Mouse (Mus musculus) left cerebral cortex, adult 9 months (tissue): ENCODE data around the gene Pole2.
A peak's percentile ranks its signal among the peaks of the same experiment; 100 is the strongest.

Source experiments
- DNase-seq, 2 experiments: peaks; one replicate each; pipeline ENCODE4 v3.0.0; 2022; ENCODE audit warnings: low spot score in 2 of 2

The Pole2 gene

DNA sequence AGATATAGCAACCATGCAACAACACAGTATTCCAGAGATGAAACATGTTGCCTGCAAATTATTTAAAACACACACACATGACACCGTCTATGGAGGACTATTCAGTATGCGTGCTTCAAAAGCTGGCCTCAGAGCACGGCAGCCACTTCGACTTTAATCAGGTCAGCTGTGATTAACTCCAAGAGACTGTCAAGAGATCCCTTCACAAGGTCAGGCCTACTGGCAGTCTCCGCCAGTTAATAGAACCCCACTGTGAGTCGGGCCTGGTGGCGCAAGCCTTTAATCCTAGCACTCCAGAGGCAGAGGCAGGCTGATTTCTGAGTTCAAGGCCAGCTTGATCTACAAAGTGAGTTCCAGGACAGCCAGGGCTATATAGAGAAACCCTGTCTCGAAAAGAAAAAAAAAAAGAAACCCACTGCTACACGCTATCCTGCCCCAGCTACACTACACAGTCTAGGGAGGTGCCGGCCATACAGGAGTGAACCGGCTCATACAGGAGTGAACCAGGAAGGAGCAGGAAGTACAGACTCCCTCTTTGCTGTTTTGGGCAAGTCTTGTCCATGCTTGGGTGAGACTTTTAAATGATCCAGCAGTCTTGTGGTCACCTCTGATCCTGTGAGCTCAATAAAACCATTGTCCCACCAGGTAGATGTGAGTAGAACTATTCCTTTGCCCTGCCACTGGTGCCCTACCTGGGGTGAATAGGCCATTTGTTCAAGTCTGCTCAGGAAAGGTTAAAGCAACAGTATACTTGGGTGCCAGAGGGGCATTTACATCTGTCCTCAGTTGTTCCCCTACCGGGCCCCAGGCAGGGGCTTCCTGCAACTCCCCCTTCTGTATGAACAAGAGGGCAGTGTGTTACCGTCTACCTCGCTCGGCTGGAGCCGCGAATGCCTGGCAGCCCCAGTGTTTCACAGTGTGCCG, 17.7 kb downstream of the Pole2 start:
- DNase-seq = no peak

- DNase-seq = no peak
Observed at GRCm38 (mm10) chr12:69208520-69208919, 19.5 kb downstream of the Pole2 start.

- no peak for DNase-seq
Observed at GRCm38 (mm10) chr12:69207926-69208325, 20.1 kb downstream of the Pole2 start.

- DNase-seq = no peak
Observed at GRCm38 (mm10) chr12:69207396-69207795, 20.6 kb downstream of the Pole2 start.

DNA sequence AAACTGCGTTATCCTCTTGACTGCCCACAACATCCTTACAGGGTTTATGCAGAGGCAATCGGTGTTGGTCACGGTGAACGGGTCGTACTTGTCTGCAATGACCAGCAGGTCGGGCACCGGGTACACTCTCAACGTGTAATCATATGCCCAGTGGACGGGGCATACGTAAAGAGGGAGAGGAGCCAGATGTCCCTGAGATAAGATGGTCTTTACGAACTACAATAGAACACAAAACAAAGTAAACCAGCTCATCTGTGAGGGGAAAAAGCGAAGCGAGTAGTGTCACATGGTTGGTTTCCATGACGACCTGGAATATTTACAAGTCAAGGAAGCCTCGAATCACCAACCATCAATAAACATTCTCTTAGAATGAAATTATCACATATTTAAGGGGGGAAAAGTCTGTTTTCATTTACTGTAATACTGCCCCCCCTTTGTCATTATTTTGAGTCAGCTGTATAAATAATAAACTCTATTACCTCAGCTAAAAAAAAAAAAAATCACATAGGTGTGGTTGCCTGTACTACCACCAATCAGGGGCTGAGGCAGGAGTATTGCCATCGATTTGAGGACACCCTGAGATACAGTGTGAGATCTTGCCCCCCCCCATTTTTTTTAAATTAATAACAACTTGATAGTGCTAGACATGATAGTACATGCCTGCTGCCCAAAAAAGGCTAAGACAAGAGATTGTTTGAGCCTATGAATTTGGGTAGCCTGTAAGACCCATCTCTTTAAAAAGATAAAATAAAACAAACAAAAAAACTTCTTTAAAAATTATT, 23.8 kb downstream of the Pole2 start, which contains the start of gene Gm49384:
Gene Gm49384 (minus strand): TSS at position 216 of the 782 bp plus-strand sequence.
- DNase-seq = no peak

DNA sequence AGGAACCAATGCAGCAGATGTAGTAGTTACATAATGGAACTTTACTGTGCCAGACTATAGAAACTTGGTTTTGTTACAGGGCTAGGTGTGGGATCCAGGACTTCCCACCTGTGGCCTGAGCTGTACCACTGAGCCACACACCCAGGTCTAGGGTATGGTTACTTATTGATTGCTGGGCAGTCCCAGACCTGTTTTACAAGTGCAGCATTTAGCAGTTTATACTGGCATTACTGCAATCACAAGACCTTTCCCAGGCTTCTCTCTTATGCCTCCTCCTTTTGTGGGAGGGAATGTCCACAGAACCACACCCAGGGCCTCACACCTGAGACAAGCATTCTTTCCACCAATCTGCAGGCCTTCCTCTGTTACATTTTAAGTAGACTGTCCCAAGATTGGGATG, 29.0 kb downstream of the Pole2 start:
- no peak for DNase-seq

- DNase-seq = peak in 1 of 2 experiments; percentile 69
Observed at GRCm38 (mm10) chr12:69198164-69198535, 29.8 kb downstream of the Pole2 start, which contains the start of gene Dnaaf2. Gene Dnaaf2, minus strand, starts transcription at chr12:69198429.

GRCm38 (mm10) chr12:69197378-69198163, 30.4 kb downstream of the Pole2 start:
- DNase-seq = no peak

- peak in 1 of 2 experiments; percentile 63 for DNase-seq
Observed at GRCm38 (mm10) chr12:69196444-69197377, 31.3 kb downstream of the Pole2 start, which contains the start of gene Gm49383. Gene Gm49383, minus strand, starts transcription at chr12:69197104.

- DNase-seq = no peak
Observed at GRCm38 (mm10) chr12:69192637-69193036, 35.4 kb downstream of the Pole2 start.

DNA sequence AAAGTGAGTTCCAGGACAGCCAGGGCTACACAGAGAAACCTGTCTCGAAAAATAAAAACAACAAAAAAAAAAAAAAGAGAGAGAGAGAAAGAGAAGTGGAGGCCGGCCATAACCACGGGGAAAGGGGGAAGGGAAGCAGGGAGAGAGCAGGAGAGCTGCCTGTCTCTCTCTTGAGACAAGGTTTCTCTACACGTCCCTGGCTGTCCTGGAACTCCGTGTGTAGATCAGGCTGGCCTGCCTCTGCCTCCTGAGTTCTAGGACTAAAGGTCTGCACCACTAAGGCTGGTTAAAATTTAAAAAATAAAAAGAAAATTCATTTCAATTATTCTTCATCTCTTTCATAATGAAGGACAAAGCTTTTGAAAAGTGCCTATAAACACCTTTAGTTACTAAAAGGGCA, 36.6 kb downstream of the Pole2 start:
- DNase-seq = no peak

DNA sequence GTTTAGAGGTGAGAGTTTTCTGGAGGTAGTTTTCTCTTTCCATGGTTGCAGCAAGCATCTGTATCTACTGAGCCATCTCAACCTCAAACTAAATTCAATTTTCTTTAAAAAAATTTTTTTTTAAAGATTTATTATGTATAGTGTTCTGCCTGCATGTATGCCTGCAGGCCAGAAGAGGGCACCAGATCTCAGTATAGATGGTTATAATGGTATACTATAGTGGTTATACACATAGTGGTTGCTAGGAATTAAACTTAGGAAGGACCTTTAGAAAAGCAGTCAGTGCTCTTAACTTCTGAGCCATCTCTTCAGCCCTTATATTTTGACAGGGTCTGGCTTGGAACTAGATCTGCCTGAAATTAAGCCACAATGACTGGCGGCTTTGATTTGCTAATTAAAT, 37.5 kb downstream of the Pole2 start:
- no peak for DNase-seq

DNA sequence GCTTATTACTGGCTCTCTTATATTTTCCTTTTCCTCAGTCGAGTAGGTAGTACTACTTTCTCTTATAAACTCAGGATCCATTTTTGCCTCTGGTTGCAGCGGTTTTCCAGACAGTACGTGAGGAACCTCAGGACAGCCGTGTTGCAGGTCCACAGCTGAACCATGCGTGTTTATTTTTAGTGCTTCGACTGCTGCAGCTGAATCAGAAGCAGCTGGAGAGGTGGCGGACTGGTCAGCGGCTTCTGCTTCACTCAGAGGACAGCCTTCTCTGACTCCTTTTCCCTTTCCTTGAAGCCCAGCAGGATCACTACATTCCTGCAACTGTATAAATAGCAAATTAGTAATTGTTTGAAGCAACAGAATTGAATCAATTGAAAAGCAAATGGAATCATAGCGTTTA, 37.9 kb downstream of the Pole2 start:
- no peak for DNase-seq

DNA sequence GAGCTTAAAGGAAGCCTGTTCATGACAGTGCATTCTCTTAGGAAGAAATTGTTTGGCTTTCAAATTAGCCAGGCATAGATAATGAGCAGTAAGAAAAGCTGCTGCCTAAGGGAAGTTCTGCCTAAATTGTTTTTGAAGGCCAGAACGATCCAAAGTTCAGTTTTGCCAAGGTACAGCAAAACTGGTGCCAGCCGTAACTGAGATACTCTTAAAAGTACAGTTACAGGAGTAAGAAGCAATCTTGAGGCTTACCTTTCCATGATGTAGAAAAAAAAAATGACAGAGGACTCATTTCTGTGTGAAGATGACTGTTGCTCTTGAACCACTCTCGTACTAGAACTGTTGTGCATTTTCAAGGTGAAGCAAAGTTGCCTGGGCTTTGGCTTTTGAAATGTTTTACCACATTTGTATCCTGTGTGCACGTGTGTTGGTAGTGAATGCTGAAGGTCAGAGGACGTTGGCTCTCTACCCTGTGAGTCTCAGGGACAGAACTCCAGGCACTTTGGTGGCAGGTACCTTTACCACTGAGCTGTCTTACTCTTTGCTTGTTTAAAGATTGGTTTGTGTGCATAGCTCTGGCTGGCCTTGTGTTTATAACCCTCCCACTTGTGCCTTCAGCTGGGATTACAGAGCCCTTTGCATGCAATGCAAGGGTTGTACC, 41.1 kb downstream of the Pole2 start:
- DNase-seq = no peak

DNA sequence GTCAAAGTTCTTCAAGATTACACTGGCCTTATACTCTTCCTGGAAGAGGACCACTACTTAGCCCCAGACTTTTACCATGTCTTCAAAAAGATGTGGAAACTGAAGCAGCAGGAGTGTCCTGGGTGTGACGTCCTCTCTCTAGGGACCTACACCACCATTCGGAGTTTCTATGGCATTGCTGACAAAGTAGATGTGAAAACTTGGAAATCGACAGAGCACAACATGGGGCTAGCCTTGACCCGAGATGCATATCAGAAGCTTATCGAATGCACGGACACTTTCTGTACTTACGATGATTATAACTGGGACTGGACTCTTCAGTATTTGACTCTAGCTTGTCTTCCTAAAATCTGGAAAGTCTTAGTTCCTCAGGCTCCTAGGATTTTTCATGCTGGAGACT, 42.6 kb downstream of the Pole2 start:
- DNase-seq = no peak

GRCm38 (mm10) chr12:69184342-69185295, 43.4 kb downstream of the Pole2 start:
- DNase-seq = peak in 1 of 2 experiments; percentile 46

DNA sequence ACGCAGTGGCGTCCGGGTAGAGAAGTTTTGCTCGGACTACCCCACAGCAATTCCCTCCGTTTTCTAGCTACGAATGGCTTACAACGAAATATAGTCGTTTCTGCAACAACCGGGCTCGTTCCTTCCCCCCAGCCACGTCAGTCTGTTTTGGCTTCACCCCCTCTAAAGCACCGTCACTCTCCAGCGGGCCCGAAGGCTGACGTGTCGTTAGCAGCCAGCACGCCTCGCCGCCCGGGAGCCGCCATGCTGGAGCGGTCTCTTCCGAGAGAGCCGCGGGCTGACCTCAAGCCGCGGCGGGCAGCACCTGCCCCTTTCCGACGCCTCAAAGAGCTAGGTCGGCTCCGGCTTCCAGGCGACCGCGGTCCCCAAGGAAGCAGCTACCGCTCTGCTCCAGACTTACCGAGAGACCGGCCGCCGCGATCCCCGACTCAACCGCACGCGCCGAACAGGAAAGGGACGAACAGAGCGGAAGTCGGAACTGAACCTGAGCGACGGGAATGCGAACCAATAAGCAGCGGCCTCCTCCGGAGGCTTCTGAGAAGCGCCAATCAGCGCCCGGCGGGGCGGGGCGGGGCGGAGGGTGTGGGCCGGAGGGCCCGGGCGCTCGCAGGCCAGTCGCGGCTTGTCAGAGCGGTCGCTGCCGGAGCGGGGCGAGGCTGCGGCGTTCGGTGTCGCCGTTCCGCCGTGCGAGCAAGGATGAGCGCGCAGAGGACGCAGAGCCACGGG, 44.2 kb downstream of the Pole2 start, which contains the start of the genes Rpl36al and Mgat2:
Gene Rpl36al (minus strand): TSS at position 501 of the 726 bp plus-strand sequence.
Gene Mgat2 (plus strand): TSS at position 575 of the 726 bp plus-strand sequence.
- DNase-seq = peak; percentile 92 to 98

DNA sequence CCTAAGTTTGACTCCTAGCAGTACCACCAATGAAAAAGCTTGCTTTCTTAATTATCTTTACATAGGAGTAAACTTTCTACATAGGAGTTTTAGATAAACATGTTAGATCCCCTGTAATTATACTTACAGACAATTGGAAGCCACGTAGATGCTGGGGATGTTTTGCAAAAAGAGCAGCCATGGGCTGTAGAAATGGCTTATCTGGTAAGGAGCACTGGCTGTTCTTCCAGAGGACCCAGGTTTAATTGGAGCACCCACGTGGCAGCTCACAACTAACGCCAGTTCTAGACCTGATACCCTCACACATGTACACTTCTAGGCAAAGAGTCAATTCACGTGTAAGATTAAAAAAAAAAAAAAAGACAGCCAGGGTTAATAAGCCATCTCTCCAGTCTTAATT, 46.2 kb downstream of the Pole2 start:
- DNase-seq = no peak
